Mouse (Mus musculus): ENCODE data around the gene Sipa1l1.

DNA sequence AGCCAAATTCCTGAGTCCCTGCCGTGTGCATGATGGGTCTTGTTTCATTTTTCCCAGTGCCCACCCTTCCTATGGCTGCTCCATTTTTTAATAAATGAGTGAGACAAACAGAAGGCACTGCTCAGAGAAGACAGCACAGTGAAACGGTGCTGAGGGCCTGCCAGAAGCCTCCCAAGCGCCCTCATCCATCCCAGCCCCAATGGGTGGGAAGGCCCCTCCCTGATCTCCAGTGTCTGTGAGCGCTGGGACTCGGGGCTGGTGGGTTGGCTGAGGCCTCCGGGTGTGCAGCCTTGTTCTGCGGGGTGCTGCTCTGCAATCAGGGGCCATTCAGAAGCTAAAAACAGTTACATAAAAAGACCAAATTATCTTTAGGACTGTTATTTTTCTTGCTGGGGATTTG lies 231.7 kb downstream of the Sipa1l1 start:
- TF ChIP-seq CTCF (conservative IDR thresholded peaks at IDR 0.05; ENCODE audit: insufficient read depth, insufficient read length, low read depth, low read length) (no peak), POLR2A (IDR thresholded peaks at IDR 0.05; ENCODE audit: low read depth, low read length) (no peak)

Data from kidney, adult 2 months (tissue).